Mouse (Mus musculus) WW6 (cell line): ENCODE results near the gene Rasgef1b.

ENCODE experiments used
- DNase-seq: peaks from one replicate; pipeline ENCODE4 v3.0.0-alpha.2; 2013; ENCODE audit warnings: low read depth, low spot score

The Rasgef1b gene

GRCm38 (mm10) chr5:99402784-99403183, 326.1 kb downstream of the Rasgef1b start:
- no peak for DNase-seq

- DNase-seq, result no peak
These were observed 326.6 kb downstream of the Rasgef1b start for GRCm38 (mm10) chr5:99402297-99402696.

- DNase-seq, result no peak
These were observed 328.8 kb downstream of the Rasgef1b start for GRCm38 (mm10) chr5:99399855-99400626.

GRCm38 (mm10) chr5:99398472-99399070, 330.3 kb downstream of the Rasgef1b start:
- no peak for DNase-seq

- no peak for DNase-seq
These were observed 334.3 kb downstream of the Rasgef1b start for GRCm38 (mm10) chr5:99394578-99394977.

- no peak for DNase-seq
These were observed 337.3 kb downstream of the Rasgef1b start for GRCm38 (mm10) chr5:99391525-99391924.

GRCm38 (mm10) chr5:99390776-99391175, 338.1 kb downstream of the Rasgef1b start:
- no peak for DNase-seq

GRCm38 (mm10) chr5:99390314-99390713, 338.6 kb downstream of the Rasgef1b start:
- DNase-seq, result no peak

- DNase-seq, result no peak
These were observed 340.1 kb downstream of the Rasgef1b start for GRCm38 (mm10) chr5:99388585-99389250.

GRCm38 (mm10) chr5:99388131-99388530, 340.7 kb downstream of the Rasgef1b start:
- no peak for DNase-seq

- no peak for DNase-seq
These were observed 341.5 kb downstream of the Rasgef1b start for GRCm38 (mm10) chr5:99387185-99387981.

- DNase-seq, result no peak
These were observed 342.5 kb downstream of the Rasgef1b start for GRCm38 (mm10) chr5:99386246-99386845.

- DNase-seq, result no peak
These were observed 343.1 kb downstream of the Rasgef1b start for GRCm38 (mm10) chr5:99385737-99386136.

GRCm38 (mm10) chr5:99385090-99385489, 343.8 kb downstream of the Rasgef1b start:
- DNase-seq, result no peak

- no peak for DNase-seq
These were observed 345.0 kb downstream of the Rasgef1b start for GRCm38 (mm10) chr5:99383783-99384281.

- no peak for DNase-seq
These were observed 346.1 kb downstream of the Rasgef1b start for GRCm38 (mm10) chr5:99382786-99383185.

- no peak for DNase-seq
These were observed 347.2 kb downstream of the Rasgef1b start for GRCm38 (mm10) chr5:99381639-99382038.

GRCm38 (mm10) chr5:99380882-99381281, 348.0 kb downstream of the Rasgef1b start:
- DNase-seq, result no peak

- no peak for DNase-seq
These were observed 348.7 kb downstream of the Rasgef1b start for GRCm38 (mm10) chr5:99380166-99380565.

GRCm38 (mm10) chr5:99378437-99379226, 350.2 kb downstream of the Rasgef1b start:
- DNase-seq, result no peak
